Mouse (Mus musculus) forebrain, postnatal 0 days (tissue): ENCODE results near the gene Hand1. TPM values are rescaled to one million over a fixed set of nuclear protein-coding genes. Genes with fewer than 3 reads are reported as not detected.

Experiments
- ATAC-seq: fragments of 200-750 bp; cut with Nextera tagmentation; 2 replicates; pipeline ENCODE4 v1.8.0; 2017; ENCODE audit warnings: mild to moderate bottlenecking, moderate library complexity
- DNase-seq: peaks from one replicate; pipeline ENCODE4 v3.0.0-alpha.2; 2015
- H3K27ac ChIP-seq: fragments of 300-500 bp; sonication (generic); 2 replicates; pipeline ENCODE4 v1.5.1; 2014; ENCODE audit warnings: low read depth, mild to moderate bottlenecking, antibody characterized with exemption, low read length, moderate library complexity, mixed read lengths
- H3K27me3 ChIP-seq: fragments of 300-500 bp; sonication (generic); 2 replicates; pipeline ENCODE4 v1.6.1; 2014; ENCODE audit warnings: mild to moderate bottlenecking, low read length, mixed read lengths; ENCODE audit not compliant: insufficient read depth
- H3K36me3 ChIP-seq: fragments of 300-500 bp; sonication (generic); 2 replicates; pipeline ENCODE4 v1.6.1; 2014; ENCODE audit warnings: mild to moderate bottlenecking, moderate library complexity; ENCODE audit not compliant: insufficient read depth
- H3K4me1 ChIP-seq: fragments of 300-500 bp; sonication (generic); 2 replicates; pipeline ENCODE4 v1.6.1; 2014; ENCODE audit warnings: antibody characterized with exemption; ENCODE audit not compliant: insufficient read depth
- H3K4me2 ChIP-seq: fragments of 300-500 bp; sonication (generic); 2 replicates; pipeline ENCODE4 v1.6.1; 2014; ENCODE audit warnings: low read depth, mild to moderate bottlenecking, moderate library complexity
- H3K4me3 ChIP-seq: fragments of 300-500 bp; sonication (generic); 2 replicates; pipeline ENCODE4 v1.5.1; 2014; ENCODE audit warnings: low read depth, low read length, mixed read lengths
- H3K9ac ChIP-seq: fragments of 300-500 bp; sonication (generic); 2 replicates; pipeline ENCODE4 v1.6.1; 2014; ENCODE audit warnings: mild to moderate bottlenecking
- H3K9me3 ChIP-seq: fragments of 300-500 bp; sonication (generic); 2 replicates; pipeline ENCODE4 v1.6.1; 2016; ENCODE audit warnings: low read length
- CTCF ChIP-seq: sonication (generic); IDR thresholded peaks from 2 replicates; pipeline ENCODE4 v1.5.1; 2016; ENCODE audit warnings: antibody characterized with exemption, control low read depth, low read depth
- WGBS: fragments of 180-500 bp; shearing (Covaris S2); extraction: QIAGEN DNeasy Blood & Tissue Kit; methylation state at CpG from one replicate; pipeline ENCODE4 v1.1.7; 2014; 5-methylcytosine and 5-hydroxymethylcytosine counted together
- polyA plus RNA-seq: library from polyadenylated mRNA; unstranded; fragments of >200 nt; fragmentation: Nextera tagmentation; extraction: Ambion mirVana; gene quantifications from 2 replicates; pipeline ENCODE4 v1.2.1, GENCODE M21; 2015
- total RNA-seq: library from RNA; depleted of rRNA; stranded (reverse); fragments of >200 nt; gene quantifications from 2 replicates; pipeline ENCODE4 v1.2.3, GENCODE M21; 2014

Gene Hand1
- total and polyA plus RNA-seq, 2 experiments from 2014 or later = not detected

- Histone ChIP-seq H3K9me3 (no peaks in the 10 kb centered on the region), H3K27me3 (no peaks in the 10 kb centered on the region), H3K27ac (peak within 1 kb of the TSS; percentile 45; the same call in 1 of the 2 replicates), H3K9ac (peak within 1 kb of the TSS; percentile 74), H3K36me3 (no peaks in the 10 kb centered on the region), H3K4me2 (peak within 1 kb of the TSS; percentile 97), H3K4me3 (peak within 1 kb of the TSS; percentile 95), H3K4me1 (peaks cover 9% of the 10 kb centered on the region)
- no peak for TF ChIP-seq CTCF
- WGBS = under 1% methylated on average over 61 of the region's 66 CpGs
- ATAC-seq (peak; percentile 99), DNase-seq (peak; percentile 96)
Observed at GRCm38 (mm10) chr11:57800971-57801765, 31.4 kb downstream of the Hand1 start, which contains the start of gene Sap30l. TSS of gene Sap30l (plus strand) at chr11:57801637.

GRCm38 (mm10) chr11:57800266-57800951 lies 32.2 kb downstream of the Hand1 start:
- Histone ChIP-seq H3K9me3 (no peaks in the 10 kb centered on the region), H3K27ac (no peak overlapping the region), H3K27me3 (no peaks in the 10 kb centered on the region), H3K9ac (peak overlapping the region; percentile 74), H3K36me3 (no peaks in the 10 kb centered on the region), H3K4me2 (peak overlapping the region; percentile 97), H3K4me3 (peak overlapping the region; percentile 95), H3K4me1 (peaks cover 9% of the 10 kb centered on the region)
- no peak for DNase-seq
- no peak for ATAC-seq
- TF ChIP-seq CTCF = no peak
- 18% methylated on average over 22 of the region's 22 CpGs for WGBS

GRCm38 (mm10) chr11:57799456-57799855 lies 33.2 kb downstream of the Hand1 start:
- Histone ChIP-seq H3K36me3 (no peaks in the 10 kb centered on the region), H3K9me3 (no peaks in the 10 kb centered on the region), H3K4me1 (peaks cover 9% of the 10 kb centered on the region), H3K27ac (no peak overlapping the region), H3K27me3 (no peaks in the 10 kb centered on the region), H3K4me3 (no peak overlapping the region), H3K9ac (no peak overlapping the region), H3K4me2 (no peak overlapping the region)
- ATAC-seq (no peak), DNase-seq (no peak)
- WGBS = 86% methylated on average over 10 of the region's 10 CpGs
- TF ChIP-seq CTCF = no peak

GRCm38 (mm10) chr11:57797828-57798227 lies 34.8 kb downstream of the Hand1 start:
- H3K27ac ChIP-seq = no peak overlapping the region
- TF ChIP-seq CTCF = no peak
- no peak overlapping the region for H3K4me2 ChIP-seq
- 74% methylated on average over 9 of the region's 9 CpGs for WGBS
- no peaks in the 10 kb centered on the region for H3K36me3 ChIP-seq
- no peaks in the 10 kb centered on the region for H3K27me3 ChIP-seq
- H3K9ac ChIP-seq = no peak overlapping the region
- peaks cover 5% of the 10 kb centered on the region for H3K4me1 ChIP-seq
- ATAC-seq (no peak), DNase-seq (no peak)
- no peaks in the 10 kb centered on the region for H3K9me3 ChIP-seq
- no peak overlapping the region for H3K4me3 ChIP-seq

- Histone ChIP-seq H3K27ac (no peak overlapping the region), H3K27me3 (no peaks in the 10 kb centered on the region), H3K9me3 (no peaks in the 10 kb centered on the region), H3K36me3 (no peaks in the 10 kb centered on the region), H3K4me3 (no peak overlapping the region), H3K4me2 (no peak overlapping the region), H3K4me1 (no peaks in the 10 kb centered on the region), H3K9ac (no peak overlapping the region)
- no peak for DNase-seq
- no peak for TF ChIP-seq CTCF
- WGBS = 68% methylated on average over 6 of the region's 6 CpGs
- ATAC-seq = no peak
Observed at GRCm38 (mm10) chr11:57795086-57795485, 37.5 kb downstream of the Hand1 start.

GRCm38 (mm10) chr11:57790866-57791535 lies 41.6 kb downstream of the Hand1 start:
- Histone ChIP-seq H3K27me3 (no peaks in the 10 kb centered on the region), H3K9ac (no peak overlapping the region), H3K4me1 (peaks cover 8% of the 10 kb centered on the region; the same call in 1 of the 2 replicates), H3K9me3 (no peaks in the 10 kb centered on the region), H3K4me2 (no peak overlapping the region), H3K36me3 (no peaks in the 10 kb centered on the region), H3K27ac (no peak overlapping the region), H3K4me3 (no peak overlapping the region)
- DNase-seq (no peak), ATAC-seq (no peak)
- 29% methylated on average over 21 of the region's 21 CpGs for WGBS
- no peak for TF ChIP-seq CTCF
